Mouse (Mus musculus) embryonic facial prominence, embryonic 11.5 days (tissue): ENCODE measurements around the gene Alg1. TPM values are rescaled to one million over a fixed set of nuclear protein-coding genes. Genes with fewer than 3 reads are reported as not detected.

Experiments used
- ATAC-seq: fragments of 200-750 bp; cut with Nextera tagmentation; replicated peaks from 2 replicates; pipeline ENCODE4 v1.8.0; 2017; ENCODE audit warnings: low read depth; ENCODE audit not compliant: insufficient number of reproducible peaks, low FRiP score, low TSS enrichment
- DNase-seq: peaks from one replicate; pipeline ENCODE4 v3.0.0-alpha.2; 2015; ENCODE audit warnings: low spot score
- H3K27ac ChIP-seq: fragments of 300-500 bp; sonication (generic); replicated peaks from 2 replicates; pipeline ENCODE4 v1.5.1; 2014; ENCODE audit warnings: mild to moderate bottlenecking, low read depth, low read length, control low read depth
- H3K27me3 ChIP-seq: fragments of 300-500 bp; sonication (generic); 2 replicates; pipeline ENCODE4 v1.6.1; 2014; ENCODE audit warnings: mild to moderate bottlenecking, low read length, moderate library complexity, mixed read lengths; ENCODE audit not compliant: control insufficient read depth, insufficient read depth
- H3K36me3 ChIP-seq: fragments of 300-500 bp; sonication (generic); replicated peaks from 2 replicates; pipeline ENCODE4 v1.6.1; 2014; ENCODE audit warnings: low read depth, mild to moderate bottlenecking, low read length, moderate library complexity, mixed read lengths; ENCODE audit not compliant: control insufficient read depth, insufficient read depth
- H3K4me1 ChIP-seq: fragments of 300-500 bp; sonication (generic); 2 replicates; pipeline ENCODE4 v1.6.1; 2014; ENCODE audit warnings: low read length, mixed read lengths; ENCODE audit not compliant: control insufficient read depth, insufficient read depth
- H3K4me2 ChIP-seq: fragments of 300-500 bp; sonication (generic); 2 replicates; pipeline ENCODE4 v1.6.1; 2014; ENCODE audit warnings: low read depth, mild to moderate bottlenecking, control low read depth, low read length, moderate library complexity
- H3K4me3 ChIP-seq: fragments of 300-500 bp; sonication (generic); 2 replicates; pipeline ENCODE4 v1.5.1; 2014; ENCODE audit warnings: low read depth, low read length, control low read depth
- H3K9ac ChIP-seq: fragments of 300-500 bp; sonication (generic); replicated peaks from 2 replicates; pipeline ENCODE4 v1.6.1; 2014; ENCODE audit warnings: mild to moderate bottlenecking, control low read depth, low read length
- H3K9me3 ChIP-seq: fragments of 300-500 bp; sonication (generic); replicated peaks from 2 replicates; pipeline ENCODE4 v1.6.1; 2016; ENCODE audit warnings: mild to moderate bottlenecking, low read length, inconsistent platforms, mixed read lengths; ENCODE audit not compliant: control insufficient read depth
- WGBS: fragments of 180-500 bp; shearing (Covaris S2); extraction: QIAGEN DNeasy Blood & Tissue Kit; methylation state at CpG from one replicate; pipeline ENCODE4 v1.1.7; 2014; 5-methylcytosine and 5-hydroxymethylcytosine counted together
- polyA plus RNA-seq: library from polyadenylated mRNA; unstranded; fragments of >200 nt; fragmentation: Nextera tagmentation; extraction: Ambion mirVana; gene quantifications from 2 replicates; pipeline ENCODE4 v1.2.1, GENCODE M21; 2014

Alg1 gene
- polyA plus RNA-seq, 1 experiment from 2014 or later, result 22.6 TPM

- H3K27me3 ChIP-seq, result no peaks in the 10 kb centered on the region
- H3K4me3 ChIP-seq, result peak within 1 kb of the TSS; percentile 83
- peak; percentile 92 for DNase-seq
- WGBS, result 4% methylated on average over 40 of the region's 40 CpGs
- no peaks in the 10 kb centered on the region for H3K9me3 ChIP-seq
- no peaks in the 10 kb centered on the region for H3K36me3 ChIP-seq
- H3K9ac ChIP-seq, result peak within 1 kb of the TSS; percentile 72
- no peaks in the 10 kb centered on the region for H3K4me1 ChIP-seq
- no peak within 1 kb of the TSS for H3K27ac ChIP-seq
- ATAC-seq, result peak; percentile 85
- peak within 1 kb of the TSS; percentile 97 for H3K4me2 ChIP-seq
Observed at GRCm38 (mm10) chr16:5203668-5204433, 29.6 kb upstream of the Alg1 start, which contains the start of gene Nagpa. TSS of gene Nagpa (minus strand) at chr16:5204012.

- WGBS, result 92% methylated on average over 5 of the region's 5 CpGs
- no peaks in the 10 kb centered on the region for H3K27me3 ChIP-seq
- H3K9ac ChIP-seq, result no peak overlapping the region
- H3K4me2 ChIP-seq, result no peak overlapping the region
- no peaks in the 10 kb centered on the region for H3K9me3 ChIP-seq
- H3K4me3 ChIP-seq, result no peak overlapping the region
- H3K27ac ChIP-seq, result no peak overlapping the region
- ATAC-seq, result no peak
- DNase-seq, result no peak
- H3K4me1 ChIP-seq, result no peaks in the 10 kb centered on the region
- H3K36me3 ChIP-seq, result no peaks in the 10 kb centered on the region
Observed at GRCm38 (mm10) chr16:5205431-5205970, 27.9 kb upstream of the Alg1 start.

GRCm38 (mm10) chr16:5206051-5206450, 27.4 kb upstream of the Alg1 start:
- H3K4me2 ChIP-seq, result no peak overlapping the region
- no peaks in the 10 kb centered on the region for H3K36me3 ChIP-seq
- H3K27me3 ChIP-seq, result no peaks in the 10 kb centered on the region
- ATAC-seq (no peak), DNase-seq (no peak)
- H3K9ac ChIP-seq, result no peak overlapping the region
- no peak overlapping the region for H3K27ac ChIP-seq
- H3K4me1 ChIP-seq, result no peaks in the 10 kb centered on the region
- H3K9me3 ChIP-seq, result no peaks in the 10 kb centered on the region
- H3K4me3 ChIP-seq, result no peak overlapping the region
- WGBS, result 71% methylated on average over 5 of the region's 5 CpGs

GRCm38 (mm10) chr16:5210365-5210764, 23.1 kb upstream of the Alg1 start:
- ATAC-seq, result no peak

GRCm38 (mm10) chr16:5212150-5212549, 21.3 kb upstream of the Alg1 start:
- Histone ChIP-seq H3K27me3 (no peaks in the 10 kb centered on the region), H3K36me3 (no peaks in the 10 kb centered on the region), H3K4me3 (no peak overlapping the region), H3K9ac (no peak overlapping the region), H3K9me3 (no peaks in the 10 kb centered on the region), H3K4me1 (no peaks in the 10 kb centered on the region), H3K27ac (no peak overlapping the region), H3K4me2 (no peak overlapping the region)
- DNase-seq, result no peak
- WGBS, result 86% methylated on average over 3 of the region's 3 CpGs
- ATAC-seq, result no peak

More at GRCm38 (mm10) chr16:5210365-5210764, 23.1 kb upstream of the Alg1 start:
- WGBS, result 69% methylated on average over 2 of the region's 2 CpGs
- no peak overlapping the region for H3K9ac ChIP-seq
- no peaks in the 10 kb centered on the region for H3K36me3 ChIP-seq
- no peak for DNase-seq
- no peak overlapping the region for H3K27ac ChIP-seq
- H3K9me3 ChIP-seq, result no peaks in the 10 kb centered on the region
- no peak overlapping the region for H3K4me2 ChIP-seq
- H3K4me3 ChIP-seq, result no peak overlapping the region
- no peaks in the 10 kb centered on the region for H3K27me3 ChIP-seq
- H3K4me1 ChIP-seq, result no peaks in the 10 kb centered on the region

- Histone ChIP-seq H3K4me2 (no peak overlapping the region), H3K27me3 (no peaks in the 10 kb centered on the region), H3K36me3 (no peaks in the 10 kb centered on the region), H3K4me3 (no peak overlapping the region), H3K4me1 (no peaks in the 10 kb centered on the region), H3K9me3 (no peaks in the 10 kb centered on the region), H3K27ac (no peak overlapping the region), H3K9ac (no peak overlapping the region)
- WGBS, result 78% methylated on average over 2 of the region's 2 CpGs
- ATAC-seq (no peak), DNase-seq (no peak)
Observed at GRCm38 (mm10) chr16:5214126-5214525, 19.3 kb upstream of the Alg1 start.

- Histone ChIP-seq H3K4me3 (no peak overlapping the region), H3K27me3 (peaks cover 3% of the 10 kb centered on the region; the same call in 1 of the 2 replicates), H3K9ac (no peak overlapping the region), H3K4me1 (no peaks in the 10 kb centered on the region), H3K27ac (no peak overlapping the region), H3K36me3 (no peaks in the 10 kb centered on the region), H3K9me3 (no peaks in the 10 kb centered on the region), H3K4me2 (no peak overlapping the region)
- DNase-seq (no peak), ATAC-seq (no peak)
- WGBS, result 63% methylated on average over 6 of the region's 6 CpGs
Observed at GRCm38 (mm10) chr16:5216686-5217085, 16.7 kb upstream of the Alg1 start.

- Histone ChIP-seq H3K4me1 (no peaks in the 10 kb centered on the region), H3K27ac (no peak overlapping the region), H3K9ac (no peak overlapping the region), H3K36me3 (no peaks in the 10 kb centered on the region), H3K9me3 (no peaks in the 10 kb centered on the region), H3K27me3 (peaks cover 3% of the 10 kb centered on the region; the same call in 1 of the 2 replicates), H3K4me3 (no peak overlapping the region), H3K4me2 (no peak overlapping the region)
- no peak for DNase-seq
- no peak for ATAC-seq
- 67% methylated on average over 5 of the region's 5 CpGs for WGBS
Observed at GRCm38 (mm10) chr16:5217341-5218133, 15.9 kb upstream of the Alg1 start.
